Mouse (Mus musculus) liver, postnatal 0 days (tissue): ENCODE data around the gene Dgki.

ENCODE experiments used
- CTCF ChIP-seq: sonication (generic); IDR thresholded peaks from 2 replicates; pipeline ENCODE4 v1.5.1; 2016; ENCODE audit warnings: antibody characterized with exemption, low read depth
- EP300 ChIP-seq: IDR thresholded peaks from 2 replicates; pipeline ENCODE4 v1.6.1; 2016; ENCODE audit warnings: antibody characterized with exemption, low read depth, mild to moderate bottlenecking

- no peak for TF ChIP-seq CTCF
- no peak for TF ChIP-seq EP300
These were observed 10.6 kb upstream of the Dgki start for GRCm38 (mm10) chr6:37310601-37311000.
